Mouse (Mus musculus) retina, adult 2 months (tissue): ENCODE data around the gene Ric1.

Source experiments
- DNase-seq: peaks from one replicate; pipeline ENCODE4 v3.0.0-alpha.2; 2012; ENCODE audit warnings: low read depth, low spot score

Ric1 gene

GRCm38 (mm10) chr19:29521637-29522435 lies at the start of gene Ric1:
TSS of gene Ric1 (plus strand) at chr19:29522282.
- DNase-seq: peak; percentile 76

- no peak for DNase-seq
Measured at GRCm38 (mm10) chr19:29472424-29472823, 49.7 kb upstream of the Ric1 start.

DNA sequence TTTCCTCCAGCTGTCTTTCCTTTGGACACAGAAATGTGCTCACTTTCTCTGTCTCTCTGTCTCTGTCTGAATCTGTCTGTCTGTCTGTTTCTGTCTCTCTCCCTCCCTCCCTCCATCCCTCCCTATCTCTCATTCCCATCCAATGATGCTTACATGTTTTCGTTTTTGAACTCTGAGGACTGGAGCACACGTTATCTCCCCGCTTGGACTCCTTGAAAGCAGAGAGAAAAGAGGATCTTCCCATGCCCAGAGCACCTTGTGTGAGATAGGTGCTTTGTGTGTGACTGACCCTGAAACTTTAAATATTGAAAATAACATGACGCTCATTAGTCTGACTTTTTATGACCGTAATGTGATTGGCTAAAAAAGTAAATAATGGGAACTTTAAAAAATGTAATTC lies 49.1 kb upstream of the Ric1 start:
- DNase-seq: no peak

- DNase-seq: no peak
Measured at GRCm38 (mm10) chr19:29474803-29475202, 47.3 kb upstream of the Ric1 start.

DNA sequence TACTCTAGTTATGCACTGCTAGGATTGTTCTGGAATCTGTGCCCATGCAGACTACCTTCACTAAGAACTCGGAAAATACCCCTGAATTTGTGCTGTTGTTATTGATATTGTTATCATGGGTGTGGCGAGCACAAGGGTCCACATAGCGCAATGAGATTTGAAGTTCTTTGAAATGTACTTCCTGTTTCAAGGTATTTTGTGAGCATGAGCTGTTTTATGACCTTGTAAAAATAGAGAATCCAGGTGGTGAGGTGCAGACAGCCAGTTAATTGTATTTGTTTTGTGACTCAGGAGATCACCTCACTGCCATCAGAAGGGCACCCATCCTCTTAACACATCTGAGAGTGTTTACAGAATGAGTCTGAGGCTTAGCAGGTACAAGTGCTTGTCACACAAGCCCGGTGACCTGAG lies 46.9 kb upstream of the Ric1 start:
- no peak for DNase-seq

GRCm38 (mm10) chr19:29478598-29478997 lies 43.5 kb upstream of the Ric1 start:
- DNase-seq: no peak

DNA sequence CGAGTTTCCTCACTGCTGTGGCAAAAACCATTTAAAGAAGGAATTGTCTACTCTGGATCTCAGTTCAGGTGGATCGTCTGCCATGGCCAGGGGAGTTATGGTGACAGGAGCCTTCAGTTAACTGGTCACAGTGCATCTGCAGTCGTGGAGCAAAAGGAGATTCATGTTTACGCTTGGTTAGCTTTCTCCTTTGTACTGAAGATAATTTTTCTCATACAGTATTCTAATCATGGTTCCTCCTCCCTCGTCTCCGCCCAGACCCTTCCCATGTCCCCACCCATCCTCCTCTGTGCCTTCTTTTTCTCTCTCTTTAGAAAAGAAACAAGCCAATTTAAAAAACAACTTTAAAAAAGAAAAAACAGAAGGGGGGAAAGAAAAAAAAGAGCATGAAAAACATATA lies 40.5 kb upstream of the Ric1 start:
- DNase-seq: no peak

GRCm38 (mm10) chr19:29482148-29482547 lies 39.9 kb upstream of the Ric1 start:
- no peak for DNase-seq

GRCm38 (mm10) chr19:29482637-29483036 lies 39.4 kb upstream of the Ric1 start:
- DNase-seq: no peak

DNA sequence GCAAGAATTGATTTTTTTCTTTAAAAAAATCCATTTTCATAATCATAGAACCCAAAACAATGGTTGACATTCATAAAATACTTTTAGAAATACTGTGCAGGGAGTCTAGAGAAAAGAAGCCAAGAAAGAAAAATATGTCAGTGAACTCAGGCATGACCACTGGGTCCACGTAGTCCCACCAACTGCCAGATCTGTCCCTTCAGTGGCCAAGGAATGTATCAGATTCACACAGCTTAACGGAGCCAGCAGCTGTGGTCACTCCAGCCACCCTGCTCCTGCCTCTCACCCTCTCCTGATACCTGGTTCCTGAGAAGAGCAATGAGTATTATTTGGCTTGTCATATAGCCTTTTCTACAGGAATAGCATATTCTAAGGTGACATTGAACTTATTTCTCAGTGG lies 38.7 kb upstream of the Ric1 start:
- DNase-seq: no peak

- no peak for DNase-seq
Measured at GRCm38 (mm10) chr19:29484537-29484936, 37.5 kb upstream of the Ric1 start.

- no peak for DNase-seq
Measured at GRCm38 (mm10) chr19:29485257-29485948, 36.7 kb upstream of the Ric1 start.

DNA sequence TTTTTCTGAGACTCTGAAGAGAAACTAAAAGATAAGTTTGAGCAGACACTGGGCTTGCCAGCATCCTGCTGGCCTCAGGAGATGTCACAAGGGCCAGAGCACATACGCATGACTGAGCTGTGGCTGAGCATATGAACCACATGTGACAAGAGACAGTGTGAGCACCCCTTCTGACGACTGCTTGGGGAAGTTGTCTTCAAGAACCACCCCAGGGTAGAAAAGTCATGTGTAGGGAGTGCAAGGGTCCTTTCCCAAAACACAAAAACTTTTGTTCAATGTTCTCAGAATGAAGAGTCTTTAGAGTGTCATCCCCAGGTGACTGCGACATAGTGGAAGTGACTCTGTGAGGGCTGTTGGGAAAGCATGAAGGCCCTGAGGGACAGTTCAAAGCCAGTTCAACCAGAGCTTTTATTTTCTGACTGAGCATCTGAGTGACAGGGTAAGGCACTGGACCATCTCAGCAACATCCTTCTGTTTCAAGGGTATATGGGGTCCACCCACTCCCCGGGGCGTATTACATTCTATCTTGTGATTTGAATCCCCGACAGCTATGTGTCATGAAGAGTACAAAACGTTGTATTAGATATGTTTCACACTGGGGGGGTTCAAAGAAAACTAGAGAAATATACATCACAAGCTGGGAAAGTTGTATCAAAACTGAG lies 35.4 kb upstream of the Ric1 start:
- no peak for DNase-seq

GRCm38 (mm10) chr19:29487326-29488072 lies 34.6 kb upstream of the Ric1 start:
- no peak for DNase-seq

GRCm38 (mm10) chr19:29488073-29488390 lies 34.0 kb upstream of the Ric1 start:
- DNase-seq: no peak

DNA sequence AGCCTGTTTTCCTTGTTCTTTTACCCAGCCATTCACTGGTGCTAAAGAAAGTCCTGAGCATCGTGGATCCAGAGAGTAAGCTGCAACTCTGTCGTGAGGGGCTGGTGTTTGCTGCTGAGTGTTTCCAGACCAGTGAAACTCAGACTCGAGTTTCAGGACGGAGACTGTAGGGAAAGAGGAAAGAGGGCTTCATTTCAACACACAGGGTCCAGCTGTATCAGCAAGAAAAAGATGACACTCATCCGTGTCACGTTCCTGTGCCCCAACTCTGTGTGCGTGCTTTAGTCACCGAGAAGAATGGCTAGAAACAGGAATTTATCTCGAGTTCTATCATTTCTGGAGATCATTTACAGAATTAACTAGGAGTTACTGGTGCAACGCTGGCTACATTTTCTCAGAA lies 33.7 kb upstream of the Ric1 start:
- no peak for DNase-seq

- DNase-seq: no peak
Measured at GRCm38 (mm10) chr19:29489785-29490284, 32.2 kb upstream of the Ric1 start.

- DNase-seq: no peak
Measured at GRCm38 (mm10) chr19:29491467-29491866, 30.6 kb upstream of the Ric1 start.

GRCm38 (mm10) chr19:29494454-29494853 lies 27.6 kb upstream of the Ric1 start:
- no peak for DNase-seq

DNA sequence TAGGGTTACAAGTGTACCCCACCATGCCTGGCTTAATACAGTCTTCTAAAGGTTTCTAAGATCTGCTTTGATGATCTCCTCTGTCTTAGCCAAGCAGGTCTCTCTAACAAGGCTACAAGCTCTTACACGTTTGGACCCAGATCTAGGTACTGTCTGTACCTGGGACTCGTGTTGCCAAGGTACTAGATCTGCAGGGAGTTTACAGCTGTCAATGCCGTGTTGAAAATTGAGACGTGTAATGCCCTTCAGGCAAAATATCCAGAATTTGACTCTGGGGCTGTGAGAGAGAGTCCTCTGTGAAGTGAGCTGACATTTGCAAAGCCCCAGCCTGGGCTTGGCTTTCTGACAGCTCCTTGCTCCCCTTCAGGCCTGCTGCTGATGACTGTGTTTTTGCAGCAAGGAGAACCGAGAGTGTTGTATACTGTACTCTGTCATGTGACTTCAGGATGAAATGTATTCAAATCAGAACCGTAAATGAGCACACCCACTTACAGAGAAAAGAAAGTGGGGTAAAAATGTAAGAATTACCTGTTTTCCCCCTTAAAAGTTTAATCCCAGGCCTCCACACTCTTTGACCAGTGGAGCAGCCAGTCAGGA lies 26.0 kb upstream of the Ric1 start:
- DNase-seq: no peak

DNA sequence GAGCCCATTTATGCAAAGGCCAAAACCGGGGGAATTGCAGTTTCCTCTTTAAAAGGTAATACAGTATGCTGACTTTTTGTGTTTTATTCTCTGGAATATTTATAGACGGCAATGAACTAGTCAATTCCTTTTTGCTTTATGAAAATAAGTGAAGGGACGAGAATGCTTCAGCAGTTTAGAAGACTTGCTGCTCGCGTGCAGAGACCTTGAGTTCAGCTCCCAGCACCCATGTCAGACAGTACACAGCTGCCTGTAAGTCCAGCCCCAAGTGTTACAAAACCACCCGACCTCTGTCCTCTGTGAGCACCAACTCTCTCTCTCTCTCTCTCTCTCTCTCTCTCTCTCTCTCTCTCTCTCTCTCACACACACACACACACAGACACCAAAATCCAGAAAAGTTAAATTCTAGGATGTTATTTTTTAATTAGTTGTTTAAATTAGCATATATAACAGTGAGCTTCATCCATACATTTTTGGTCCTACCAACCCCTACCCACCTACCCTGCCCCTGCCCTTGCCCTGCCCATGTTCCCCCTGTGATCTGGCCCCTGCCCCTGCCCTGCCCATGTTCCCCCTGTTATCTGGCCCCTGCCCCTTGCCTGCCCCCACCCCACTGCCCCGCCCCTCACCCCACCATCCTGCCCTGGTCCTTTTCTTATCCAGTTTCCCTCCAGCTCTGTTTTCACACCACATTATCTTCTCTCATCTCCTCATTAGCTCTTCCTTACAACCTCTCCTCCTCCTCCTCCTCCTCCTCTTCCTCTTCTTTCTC lies 25.1 kb upstream of the Ric1 start:
- no peak for DNase-seq
